Mouse (Mus musculus) kidney, adult 2 months (tissue): ENCODE measurements at regions not wholly inside any gene's neighbourhood (a gene's known extent, or its start where the extent isn't known, plus 50 kb on each side); places are given as distances from the start of the nearest gene placed in this dataset.

Experiments
- DNase-seq: peaks from one replicate; pipeline ENCODE4 v3.0.0; 2021
- H3K27ac ChIP-seq: fragments of 200-500 bp; 2 replicates; pipeline ENCODE4 v1.5.1; 2012; ENCODE audit warnings: low read depth, low read length, control low read depth, inconsistent platforms; ENCODE audit not compliant: insufficient read depth
- H3K27me3 ChIP-seq: fragments of 200-500 bp; replicated peaks from 2 replicates; pipeline ENCODE4 v1.6.1; 2012; ENCODE audit warnings: mild to moderate bottlenecking, moderate library complexity, low read length, inconsistent platforms; ENCODE audit not compliant: control insufficient read depth, insufficient read depth
- H3K36me3 ChIP-seq: fragments of 200-500 bp; 2 replicates; pipeline ENCODE4 v1.6.1; 2012; ENCODE audit warnings: mild to moderate bottlenecking, moderate library complexity, low read length, inconsistent platforms; ENCODE audit not compliant: control insufficient read depth, insufficient read depth
- H3K4me1 ChIP-seq: fragments of 200-500 bp; 2 replicates; pipeline ENCODE4 v1.6.1; 2011; ENCODE audit warnings: low read length; ENCODE audit not compliant: control insufficient read depth, insufficient read depth
- H3K4me3 ChIP-seq: fragments of 200-500 bp; 2 replicates; pipeline ENCODE4 v1.5.1; 2011; ENCODE audit warnings: mild to moderate bottlenecking, low read depth, low read length, control low read depth; ENCODE audit not compliant: insufficient read depth
- CTCF ChIP-seq: fragments of 200-500 bp; conservative IDR thresholded peaks from 2 replicates; pipeline ENCODE4 v1.5.1; 2011; ENCODE audit warnings: low read depth, mild to moderate bottlenecking, control low read depth, low read length, moderate library complexity, mixed read lengths; ENCODE audit not compliant: insufficient read depth, insufficient read length
- POLR2A ChIP-seq: fragments of 200-500 bp; IDR thresholded peaks from one replicate; pipeline ENCODE4 v1.6.1; 2011; ENCODE audit warnings: low read depth, low read length, control low read depth
- WGBS: fragments of 180-500 bp; shearing (Covaris S2); methylation state at CpG from one replicate; pipeline ENCODE4 v1.1.7; 2018; 5-methylcytosine and 5-hydroxymethylcytosine counted together

DNA sequence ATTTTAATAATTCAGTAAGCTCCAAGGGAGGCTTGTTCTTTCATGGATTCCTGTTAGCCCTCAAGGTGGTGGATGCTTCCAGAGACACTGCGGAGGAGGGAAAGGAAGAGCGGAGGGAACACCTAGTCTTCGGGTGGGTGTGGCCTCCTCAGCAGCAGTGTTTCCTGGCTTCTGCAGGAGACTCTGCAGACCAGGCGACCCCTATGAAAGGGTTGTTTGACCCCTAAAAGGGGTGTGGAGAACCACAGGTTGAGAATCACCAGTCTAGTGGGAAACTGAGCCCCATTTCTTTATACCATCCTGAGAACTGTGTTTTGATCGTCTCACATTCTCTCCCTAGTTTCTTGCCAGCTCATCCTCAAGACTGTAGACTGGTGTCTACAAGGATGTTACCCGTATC lies 275.7 kb downstream of the Rngtt start:
- no peak overlapping the region for H3K4me3 ChIP-seq
- no peak for DNase-seq
- TF ChIP-seq POLR2A (no peak), CTCF (no peak)
- no peaks in the 10 kb centered on the region for H3K36me3 ChIP-seq
- H3K4me1 ChIP-seq, result no peaks in the 10 kb centered on the region
- 79% methylated on average over 6 of the region's 6 CpGs for WGBS
- no peaks in the 10 kb centered on the region for H3K27me3 ChIP-seq
- no peak overlapping the region for H3K27ac ChIP-seq

DNA sequence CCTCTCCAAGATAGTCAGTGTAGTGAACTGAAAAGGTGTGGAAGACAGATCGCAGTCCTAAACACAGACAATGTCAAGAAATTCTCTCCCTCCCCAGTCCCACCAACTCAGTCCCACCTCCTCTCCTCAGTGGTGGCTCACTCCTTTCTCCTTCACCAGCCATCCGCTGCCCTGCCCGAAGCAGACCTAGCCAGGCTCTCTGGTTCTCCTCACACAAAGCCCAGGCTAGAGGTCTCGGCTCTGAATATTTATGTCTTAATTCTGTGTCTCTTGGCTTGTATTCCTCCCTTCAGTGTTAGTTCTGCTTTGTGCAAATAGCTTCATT lies 276.1 kb downstream of the Rngtt start:
- Histone ChIP-seq H3K4me3 (no peak overlapping the region), H3K36me3 (no peaks in the 10 kb centered on the region), H3K27ac (no peak overlapping the region), H3K27me3 (no peaks in the 10 kb centered on the region), H3K4me1 (no peaks in the 10 kb centered on the region)
- 48% methylated on average over 4 of the region's 4 CpGs for WGBS
- DNase-seq, result no peak
- TF ChIP-seq POLR2A (no peak), CTCF (no peak)

DNA sequence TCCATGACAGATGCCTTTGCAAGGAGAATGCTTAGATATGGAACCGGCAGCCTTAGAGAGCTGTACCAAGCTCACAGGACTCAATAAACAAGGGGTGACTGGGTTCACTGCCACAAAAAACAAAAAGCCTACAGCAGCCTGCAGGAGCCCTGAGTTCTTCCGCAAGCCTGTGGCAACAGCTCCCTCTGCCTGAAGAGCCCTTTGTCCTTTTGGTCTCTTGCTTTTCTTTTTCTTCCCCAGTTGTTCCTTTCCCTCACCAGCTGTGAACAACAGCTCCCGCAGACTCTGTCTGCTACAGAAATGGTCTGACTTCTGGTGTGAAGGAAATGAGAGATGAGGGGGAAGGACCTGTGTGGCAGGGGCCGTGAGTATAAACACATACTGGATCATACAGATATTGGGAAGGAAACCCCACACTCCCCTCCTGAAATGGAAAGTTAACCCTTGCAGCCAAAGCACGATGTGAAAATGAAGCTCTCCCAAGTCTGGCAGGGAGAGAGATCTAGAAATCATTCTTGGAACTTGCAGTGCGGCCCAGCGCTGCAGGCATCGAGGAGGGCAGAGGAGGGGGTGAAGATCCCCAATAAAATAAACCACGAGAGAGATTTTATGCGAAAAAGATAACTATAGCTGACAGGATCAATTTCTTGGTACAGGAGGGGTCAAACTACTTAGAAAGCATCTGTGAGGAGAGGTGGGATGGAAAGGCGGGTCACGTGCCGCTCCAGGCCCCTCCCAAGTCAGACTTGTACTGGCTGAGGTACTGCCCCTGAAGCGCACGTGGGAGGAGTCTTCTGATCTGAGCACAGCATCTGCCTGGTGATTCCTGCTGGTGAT lies 276.7 kb downstream of the Rngtt start:
- Histone ChIP-seq H3K36me3 (no peaks in the 10 kb centered on the region), H3K27ac (no peak overlapping the region), H3K4me1 (no peaks in the 10 kb centered on the region), H3K27me3 (no peaks in the 10 kb centered on the region), H3K4me3 (peak overlapping the region; percentile 9; the same call in 1 of the 2 replicates)
- 14% methylated on average over 15 of the region's 15 CpGs for WGBS
- TF ChIP-seq CTCF (peak; percentile 47), POLR2A (no peak)
- peak; percentile 56 for DNase-seq

DNA sequence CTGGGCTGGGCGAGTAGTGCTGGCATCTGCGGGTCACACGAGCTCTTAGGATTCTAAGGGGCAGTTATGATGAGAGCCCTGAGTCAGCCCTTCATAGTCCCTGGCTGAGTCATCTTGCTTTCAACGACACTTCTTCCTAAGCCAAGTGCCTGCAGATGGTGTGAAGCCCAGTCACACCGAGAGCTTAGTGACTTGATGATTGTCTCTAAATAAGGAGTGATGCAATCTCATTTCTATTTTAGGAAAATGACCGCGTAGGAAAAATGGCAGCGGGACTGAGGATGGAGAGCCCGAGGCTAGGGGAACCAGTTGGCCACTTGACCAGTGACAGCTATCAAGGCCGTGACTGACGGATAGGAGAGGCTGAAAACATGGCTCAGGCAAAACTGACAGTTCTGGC lies 277.6 kb downstream of the Rngtt start:
- no peak overlapping the region for H3K27ac ChIP-seq
- no peaks in the 10 kb centered on the region for H3K4me1 ChIP-seq
- H3K27me3 ChIP-seq, result no peaks in the 10 kb centered on the region
- no peak overlapping the region for H3K4me3 ChIP-seq
- H3K36me3 ChIP-seq, result no peaks in the 10 kb centered on the region
- 76% methylated on average over 11 of the region's 11 CpGs for WGBS
- TF ChIP-seq CTCF (no peak), POLR2A (no peak)
- DNase-seq, result no peak

DNA sequence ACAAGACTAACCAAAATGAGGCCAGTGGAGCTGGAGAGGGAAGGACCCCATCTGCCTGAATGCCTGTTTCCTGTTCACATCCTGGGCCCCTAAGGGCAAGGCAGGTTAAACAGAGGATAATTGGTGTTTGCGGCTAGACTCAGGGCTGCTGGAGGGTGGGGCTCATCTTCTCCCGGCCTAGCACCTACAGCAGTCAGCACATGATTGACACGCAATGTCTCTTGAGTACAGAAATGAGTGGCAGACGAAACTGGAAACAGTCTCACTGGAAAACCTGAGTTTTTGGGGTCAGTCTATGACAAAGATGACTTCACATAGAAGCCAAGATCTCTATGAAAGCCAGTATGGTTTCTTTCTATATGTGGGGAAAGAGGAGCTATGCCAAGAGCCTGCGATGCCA lies 278.0 kb downstream of the Rngtt start:
- DNase-seq, result no peak
- H3K4me3 ChIP-seq, result no peak overlapping the region
- H3K27me3 ChIP-seq, result no peaks in the 10 kb centered on the region
- no peak overlapping the region for H3K27ac ChIP-seq
- WGBS, result 86% methylated on average over 5 of the region's 5 CpGs
- no peaks in the 10 kb centered on the region for H3K36me3 ChIP-seq
- no peaks in the 10 kb centered on the region for H3K4me1 ChIP-seq
- TF ChIP-seq POLR2A (no peak), CTCF (no peak)

DNA sequence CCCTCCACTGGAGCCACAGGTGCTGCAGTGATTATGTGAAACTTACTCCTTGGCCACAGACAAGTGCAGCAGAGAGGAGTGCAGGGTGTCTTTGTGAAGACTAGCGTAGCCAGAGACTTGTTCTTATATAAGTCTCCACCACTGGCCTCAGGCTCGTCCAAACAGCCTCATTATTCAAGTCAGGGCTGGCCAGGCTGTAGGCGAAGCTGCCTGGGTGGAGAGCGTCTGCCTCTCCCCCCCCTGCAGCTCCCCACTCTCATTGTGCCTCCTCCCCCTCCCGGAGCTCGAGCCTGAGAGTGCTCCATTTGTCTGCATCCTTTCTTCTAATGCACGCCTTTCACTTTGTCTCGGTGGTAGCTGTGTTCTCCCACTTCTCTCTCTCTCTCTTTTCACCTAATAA lies 279.1 kb downstream of the Rngtt start:
- H3K27ac ChIP-seq, result no peak overlapping the region
- H3K36me3 ChIP-seq, result no peaks in the 10 kb centered on the region
- no peak for TF ChIP-seq POLR2A
- no peak for DNase-seq
- 12% methylated on average over 8 of the region's 8 CpGs for WGBS
- no peak overlapping the region for H3K4me3 ChIP-seq
- no peaks in the 10 kb centered on the region for H3K27me3 ChIP-seq
- H3K4me1 ChIP-seq, result no peaks in the 10 kb centered on the region

DNA sequence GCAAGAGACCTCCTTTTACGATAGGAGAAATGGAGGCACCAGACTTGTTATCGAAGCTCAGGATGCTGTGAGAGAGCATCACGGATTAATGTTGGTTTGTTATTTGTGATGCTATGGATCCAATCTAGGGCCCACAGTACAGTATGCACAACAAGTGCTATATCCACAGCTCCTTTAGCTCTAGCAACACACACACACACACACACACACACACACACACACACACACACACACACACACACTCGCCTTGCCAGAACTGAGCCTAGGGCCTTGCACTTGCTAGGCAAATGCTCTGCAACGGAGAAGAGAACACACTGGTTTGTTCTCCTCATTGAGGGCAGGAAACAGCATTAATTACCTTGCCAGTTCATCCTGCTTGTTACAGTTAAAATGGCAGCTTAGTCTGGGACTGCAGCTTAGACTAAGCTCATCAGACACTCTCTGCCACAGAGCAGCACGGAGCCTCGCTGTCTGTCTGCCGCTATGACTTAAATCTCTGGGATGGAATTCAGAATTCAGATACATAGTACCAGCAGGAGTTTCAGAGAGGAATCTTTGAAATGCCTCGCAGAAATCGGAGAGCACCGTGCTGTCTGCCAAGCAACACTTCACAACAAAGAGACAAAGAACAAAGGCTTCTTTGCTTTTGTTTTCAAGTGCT lies 285.0 kb downstream of the Rngtt start:
- no peaks in the 10 kb centered on the region for H3K36me3 ChIP-seq
- DNase-seq, result no peak
- H3K4me3 ChIP-seq, result no peak overlapping the region
- H3K27ac ChIP-seq, result no peak overlapping the region
- H3K27me3 ChIP-seq, result no peaks in the 10 kb centered on the region
- TF ChIP-seq POLR2A, result no peak
- no peak for TF ChIP-seq CTCF
- no peaks in the 10 kb centered on the region for H3K4me1 ChIP-seq
- 63% methylated on average over 11 of the region's 11 CpGs for WGBS
